8 mouse cellular contexts compared by ENCODE assay signal in genomic region chr4:35065075-35065838, GRCm38 (mm10).
DNase-seq lines count a peak whose midpoint lies in the region; ATAC-seq lines count a peak whose summit lies in the region.

No protein-coding gene starts in this region.

- WGBS in hindbrain, embryonic 16.5 days: 29% methylated on average over 15 of the region's 15 CpGs

- DNase-seq in heart, adult 8-10 months (ENCODE audit: low spot score): peak; percentile 23
- DNase-seq in heart, adult 9 months (ENCODE audit: low spot score in 2 of 2): no peak
- DNase-seq in brain, adult 2 months (ENCODE audit: low read depth, low spot score): peak; percentile 70
- peak; percentile 34 for DNase-seq in mesoderm, embryonic 11.5 days (ENCODE audit: low read depth, low spot score)
- DNase-seq in MN1 (ENCODE audit: low spot score): no peak
- DNase-seq in spleen, postnatal 10 days (ENCODE audit: low spot score in 2 of 2): no peak
- no peak for DNase-seq in right cerebral cortex, adult 18-20 months

- peaks cover 6% of the 10 kb centered on the region; the same call in 1 of the 2 replicates for H3K4me1 ChIP-seq in hindbrain, embryonic 16.5 days (ENCODE audit: control insufficient read depth, insufficient read depth, low read depth, low read length)

- no peaks in the 10 kb centered on the region for H3K36me3 ChIP-seq in hindbrain, embryonic 16.5 days (ENCODE audit: control insufficient read depth, insufficient read depth, low read length)

- H3K9ac ChIP-seq in hindbrain, embryonic 16.5 days (ENCODE audit: low read depth, low read length): no peak overlapping the region

- peak; percentile 60 for ATAC-seq in hindbrain, embryonic 16.5 days

- H3K27me3 ChIP-seq in hindbrain, embryonic 16.5 days (replicated peaks; ENCODE audit: control insufficient read depth, insufficient read depth, low read length): no peaks in the 10 kb centered on the region

- H3K9me3 ChIP-seq in hindbrain, embryonic 16.5 days (ENCODE audit: control insufficient read depth, low read length): no peaks in the 10 kb centered on the region

- H3K4me2 ChIP-seq in hindbrain, embryonic 16.5 days (ENCODE audit: low read length): 0 out of 2 replicates have a peak overlapping the region, but pooled peaks have one; percentile 5

- H3K4me3 ChIP-seq in hindbrain, embryonic 16.5 days (ENCODE audit: low read length): no peak overlapping the region

- H3K27ac ChIP-seq in hindbrain, embryonic 16.5 days (ENCODE audit: low read depth, low read length): no peak overlapping the region

Comparison
In these comparisons a context has a peak if more than half of its experiments do, and no peak if none do; other contexts are left out.
1. DNase-seq: peak in heart, adult 8-10 months (single experiment), brain, adult 2 months (single experiment) and mesoderm, embryonic 11.5 days (single experiment); none in heart, adult 9 months (0 of 2), MN1 (single experiment), spleen, postnatal 10 days (0 of 2) and right cerebral cortex, adult 18-20 months (single experiment).